Comparison of ENCODE assay signal across 8 mouse cellular contexts in genomic region chr6:86586070-86586469, GRCm38 (mm10). TPM values are rescaled to one million over a fixed set of nuclear protein-coding genes. Genes with fewer than 3 reads are reported as not detected.
DNase-seq lines count a peak whose midpoint lies in the region; TF ChIP-seq lines count a peak whose summit lies in the region.
"Had no signal": no experiment of that assay in that cellular context is flagged by ENCODE, and none has a peak within 500 bp of the region (broad histone marks: within the 10 kb centered on the region; RNA-seq: fewer than 3 reads in every experiment).

No protein-coding gene starts in this region.

- H3K4me3 ChIP-seq in left cerebral cortex, adult 2 months = no peak overlapping the region
- no peak overlapping the region for H3K4me3 ChIP-seq in limb, embryonic 10.5 days
- no peak overlapping the region for H3K4me3 ChIP-seq in olfactory bulb, adult 2 months (ENCODE audit: insufficient read depth, low read depth, low read length)

- no peak for TF ChIP-seq POLR2A in olfactory bulb, adult 2 months (IDR thresholded peaks at IDR 0.05; ENCODE audit: insufficient read depth, low read depth, low read length)

- peak overlapping the region; percentile 97 for H3K27ac ChIP-seq in left cerebral cortex, adult 2 months
- H3K27ac ChIP-seq in limb, embryonic 10.5 days = peak overlapping the region; percentile 90; the same call in 1 of the 2 replicates
- H3K27ac ChIP-seq in olfactory bulb, adult 2 months (ENCODE audit: insufficient read depth, low read depth, low read length) = peak overlapping the region; percentile 95
- H3K27ac ChIP-seq: liver, embryonic 14.5 days had no signal

- peaks cover 30% of the 10 kb centered on the region for H3K4me1 ChIP-seq in limb, embryonic 10.5 days
- H3K4me1 ChIP-seq in olfactory bulb, adult 2 months (ENCODE audit: control insufficient read depth, insufficient read depth, low read length) = peaks cover 22% of the 10 kb centered on the region

- intact Hi-C loops in heart, postnatal 36 days (cut with DNase I) = loop anchor here (5.0 kb wide), 1 partner anchor 39 kb away; no protein-coding TSS in a partner anchor
- intact Hi-C loops in left cerebral cortex, adult 2 months (cut with DNase I) = no loop called here
- intact Hi-C loops in left cerebral cortex, postnatal 14 days (cut with DNase I) = no loop called here

- no peaks in the 10 kb centered on the region for H3K9me3 ChIP-seq in limb, embryonic 10.5 days (replicated peaks)

- H3K27me3 ChIP-seq in limb, embryonic 10.5 days (ENCODE audit: low read depth, poor library complexity, severe bottlenecking) = no peaks in the 10 kb centered on the region

- DNase-seq in heart, adult 11 months = peak; percentile 94
- DNase-seq in heart, postnatal 36 days = no peak
- DNase-seq in left cerebral cortex, adult 2 months (ENCODE audit: extremely low spot score in 1 of 2, low spot score in 2 of 2) = no peak
- no peak for DNase-seq in left cerebral cortex, postnatal 14 days (ENCODE audit: low spot score in 2 of 2)
- DNase-seq in limb, embryonic 10.5 days (ENCODE audit: low spot score) = no peak
- DNase-seq in ovary, postnatal 10 days (ENCODE audit: low spot score) = no peak

- no peaks in the 10 kb centered on the region for H3K36me3 ChIP-seq in limb, embryonic 10.5 days

- WGBS in limb, embryonic 10.5 days = 68% methylated on average over 5 of the region's 5 CpGs
- WGBS in olfactory bulb, adult 2 months = 62% methylated on average over 5 of the region's 5 CpGs

- no peak for TF ChIP-seq CTCF in left cerebral cortex, adult 2 months (IDR thresholded peaks at IDR 0.05)
- TF ChIP-seq CTCF in olfactory bulb, adult 2 months (IDR thresholded peaks at IDR 0.05; ENCODE audit: insufficient read depth, low read depth, low read length) = no peak

RNA-seq across cellular contexts. Expression of gene Asprv1, which starts 41.9 kb away (rescaled TPM):
- not detected for total RNA-seq in heart, postnatal 36 days (2021)
- 1 to 10 TPM; 1.8 to 2.5 TPM for total RNA-seq in left cerebral cortex, adult 2 months (2021)
- 1 to 10 TPM; 1.5 to 1.7 TPM for total RNA-seq in left cerebral cortex, postnatal 14 days (2021)
- 0.87 and 1.6 TPM in 2 replicates for polyA plus RNA-seq in limb, embryonic 10.5 days (2016; fragmentation: Nextera tagmentation; extraction: Ambion mirVana)
- not detected in 2 replicates for polyA plus RNA-seq in olfactory bulb, adult 2 months (2012; ENCODE audit: insufficient read depth, insufficient read length, low replicate concordance, missing spikeins)

RNA-seq across cellular contexts. Expression of gene Pcbp1, which starts 59.9 kb away (rescaled TPM):
- 100 to 1,000 TPM; 147 to 159 TPM for total RNA-seq in heart, postnatal 36 days (2021)
- total RNA-seq in left cerebral cortex, adult 2 months (2021) = 100 to 1,000 TPM; 174 to 176 TPM
- total RNA-seq in left cerebral cortex, postnatal 14 days (2021) = 100 to 1,000 TPM; 182 to 190 TPM
- polyA plus RNA-seq in limb, embryonic 10.5 days (2016; fragmentation: Nextera tagmentation; extraction: Ambion mirVana) = 562 and 618 TPM in 2 replicates
- polyA plus RNA-seq in olfactory bulb, adult 2 months (2012; ENCODE audit: insufficient read depth, insufficient read length, low replicate concordance, missing spikeins) = not detected in 2 replicates
